Mouse (Mus musculus) forebrain, postnatal 0 days (tissue): ENCODE data around the gene Prss35. TPM values are rescaled to one million over a fixed set of nuclear protein-coding genes. Genes with fewer than 3 reads are reported as not detected.

Source experiments
- ATAC-seq: fragments of 200-750 bp; cut with Nextera tagmentation; 2 replicates; pipeline ENCODE4 v1.8.0; 2017; ENCODE audit warnings: mild to moderate bottlenecking, moderate library complexity
- DNase-seq: peaks from one replicate; pipeline ENCODE4 v3.0.0-alpha.2; 2015
- H3K27ac ChIP-seq: fragments of 300-500 bp; sonication (generic); 2 replicates; pipeline ENCODE4 v1.5.1; 2014; ENCODE audit warnings: low read depth, mild to moderate bottlenecking, antibody characterized with exemption, low read length, moderate library complexity, mixed read lengths
- H3K27me3 ChIP-seq: fragments of 300-500 bp; sonication (generic); 2 replicates; pipeline ENCODE4 v1.6.1; 2014; ENCODE audit warnings: mild to moderate bottlenecking, low read length, mixed read lengths; ENCODE audit not compliant: insufficient read depth
- H3K36me3 ChIP-seq: fragments of 300-500 bp; sonication (generic); 2 replicates; pipeline ENCODE4 v1.6.1; 2014; ENCODE audit warnings: mild to moderate bottlenecking, moderate library complexity; ENCODE audit not compliant: insufficient read depth
- H3K4me1 ChIP-seq: fragments of 300-500 bp; sonication (generic); 2 replicates; pipeline ENCODE4 v1.6.1; 2014; ENCODE audit warnings: antibody characterized with exemption; ENCODE audit not compliant: insufficient read depth
- H3K4me2 ChIP-seq: fragments of 300-500 bp; sonication (generic); 2 replicates; pipeline ENCODE4 v1.6.1; 2014; ENCODE audit warnings: low read depth, mild to moderate bottlenecking, moderate library complexity
- H3K4me3 ChIP-seq: fragments of 300-500 bp; sonication (generic); 2 replicates; pipeline ENCODE4 v1.5.1; 2014; ENCODE audit warnings: low read depth, low read length, mixed read lengths
- H3K9ac ChIP-seq: fragments of 300-500 bp; sonication (generic); 2 replicates; pipeline ENCODE4 v1.6.1; 2014; ENCODE audit warnings: mild to moderate bottlenecking
- H3K9me3 ChIP-seq: fragments of 300-500 bp; sonication (generic); 2 replicates; pipeline ENCODE4 v1.6.1; 2016; ENCODE audit warnings: low read length
- CTCF ChIP-seq: sonication (generic); IDR thresholded peaks from 2 replicates; pipeline ENCODE4 v1.5.1; 2016; ENCODE audit warnings: antibody characterized with exemption, control low read depth, low read depth
- WGBS: fragments of 180-500 bp; shearing (Covaris S2); extraction: QIAGEN DNeasy Blood & Tissue Kit; methylation state at CpG from one replicate; pipeline ENCODE4 v1.1.7; 2014; 5-methylcytosine and 5-hydroxymethylcytosine counted together
- polyA plus RNA-seq: library from polyadenylated mRNA; unstranded; fragments of >200 nt; fragmentation: Nextera tagmentation; extraction: Ambion mirVana; gene quantifications from 2 replicates; pipeline ENCODE4 v1.2.1, GENCODE M21; 2015
- total RNA-seq: library from RNA; depleted of rRNA; stranded (reverse); fragments of >200 nt; gene quantifications from 2 replicates; pipeline ENCODE4 v1.2.3, GENCODE M21; 2014

Prss35 gene
- total and polyA plus RNA-seq, 2 experiments from 2014 or later, result 2.8 to 3.9 TPM

- 43% methylated on average over 5 of the region's 5 CpGs for WGBS
- no peaks in the 10 kb centered on the region for H3K36me3 ChIP-seq
- no peak overlapping the region for H3K27ac ChIP-seq
- H3K4me3 ChIP-seq, result peak overlapping the region; percentile 38; the same call in 1 of the 2 replicates
- no peak for ATAC-seq
- H3K4me2 ChIP-seq, result peak overlapping the region; percentile 60; the same call in 1 of the 2 replicates
- no peak for TF ChIP-seq CTCF
- H3K4me1 ChIP-seq, result peaks cover 8% of the 10 kb centered on the region
- H3K9me3 ChIP-seq, result no peaks in the 10 kb centered on the region
- DNase-seq, result no peak
- no peaks in the 10 kb centered on the region; the same call in 1 of the 2 replicates for H3K27me3 ChIP-seq
- no peak overlapping the region for H3K9ac ChIP-seq
Observed at GRCm38 (mm10) chr9:86744041-86744440, 592 bp downstream of the Prss35 start.

DNA sequence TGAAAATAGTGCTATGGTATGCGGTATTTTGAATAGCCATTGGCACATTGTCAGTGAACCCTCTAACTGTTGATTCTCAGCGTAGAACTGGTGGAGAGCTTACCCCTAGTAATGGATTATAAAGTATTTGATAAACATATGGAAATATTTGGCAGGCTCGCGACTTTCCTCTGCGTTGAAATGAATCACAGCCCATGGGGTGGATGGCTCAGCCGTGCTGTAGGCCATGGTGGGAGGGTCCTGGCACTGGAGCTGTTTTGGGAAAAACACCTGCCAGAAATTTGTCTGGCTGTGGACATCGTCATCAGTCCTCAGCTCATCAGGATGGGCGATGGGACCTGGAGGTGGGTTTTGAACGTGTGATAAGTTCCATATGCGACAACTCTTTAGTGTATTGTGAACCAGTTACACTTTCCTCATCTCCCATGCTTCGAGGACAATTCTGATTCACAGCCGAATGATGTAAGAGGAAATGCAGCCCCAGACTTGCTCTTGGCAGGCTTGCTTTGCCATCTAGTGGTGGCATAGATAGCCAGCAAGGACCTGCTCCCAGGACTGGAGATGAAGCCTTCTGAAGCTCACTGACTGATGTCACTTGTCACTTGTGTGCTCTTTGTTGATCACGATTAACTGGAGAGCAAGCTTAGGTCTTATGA, 2.6 kb downstream of the Prss35 start:
- peak; percentile 99 for TF ChIP-seq CTCF
- Histone ChIP-seq H3K9ac (no peak overlapping the region), H3K36me3 (no peaks in the 10 kb centered on the region)

DNA sequence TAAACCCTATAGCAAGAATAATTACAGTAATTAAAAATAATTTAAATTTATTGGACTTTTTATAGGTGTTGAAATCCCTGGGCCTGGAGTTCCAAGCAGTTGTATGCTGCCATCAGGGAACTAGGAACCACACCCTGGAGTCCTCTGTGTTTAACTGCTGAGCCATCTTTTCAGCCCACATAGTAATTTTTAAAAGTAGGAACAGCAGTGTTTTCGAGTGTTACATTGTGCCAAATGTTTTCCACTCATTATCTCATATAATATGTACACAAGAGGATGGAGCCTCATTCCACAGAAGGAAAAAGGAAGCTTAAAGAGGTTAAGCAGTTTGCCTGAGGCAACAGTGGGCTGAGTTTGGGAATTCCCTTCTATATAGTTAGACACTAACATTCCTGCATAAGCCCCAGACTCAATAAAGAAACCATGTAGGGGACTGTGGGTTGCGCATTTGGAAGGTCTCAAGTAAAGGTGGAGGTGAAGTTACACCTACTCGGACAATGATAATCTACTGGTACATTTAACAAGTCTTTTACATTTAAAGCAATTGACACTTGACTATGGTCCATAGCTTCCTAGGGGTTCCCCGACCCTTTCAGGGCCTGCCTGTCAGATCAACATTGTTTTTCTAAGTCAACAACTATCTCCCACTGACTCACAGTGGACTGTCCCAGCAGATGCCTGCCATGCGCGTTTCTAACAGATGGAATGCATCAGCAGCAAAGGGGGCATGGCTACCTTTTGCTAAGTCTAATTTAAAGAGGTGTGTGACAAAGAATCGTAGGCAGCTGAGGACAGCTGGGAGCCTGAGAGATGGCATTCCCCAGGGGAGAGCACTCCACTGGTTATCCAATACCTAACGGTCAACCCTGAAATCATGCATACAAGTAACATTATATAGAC, 19.3 kb downstream of the Prss35 start:
- no peak for TF ChIP-seq CTCF
- Histone ChIP-seq H3K9me3 (no peaks in the 10 kb centered on the region), H3K27me3 (no peaks in the 10 kb centered on the region), H3K27ac (no peak overlapping the region), H3K4me1 (no peaks in the 10 kb centered on the region), H3K4me3 (no peak overlapping the region), H3K4me2 (no peak overlapping the region), H3K9ac (no peak overlapping the region), H3K36me3 (peaks cover 3% of the 10 kb centered on the region)
- 77% methylated on average over 8 of the region's 8 CpGs for WGBS
- ATAC-seq (0 out of 2 replicates have a peak, but pooled peaks have one; percentile 7), DNase-seq (no peak)

More for the DNA sequence above, 2.6 kb downstream of the Prss35 start:
- Histone ChIP-seq H3K9me3 (no peaks in the 10 kb centered on the region), H3K4me1 (peaks cover 8% of the 10 kb centered on the region), H3K27me3 (no peaks in the 10 kb centered on the region; the same call in 1 of the 2 replicates), H3K4me3 (no peak overlapping the region), H3K4me2 (no peak overlapping the region), H3K27ac (no peak overlapping the region)
- DNase-seq (peak; percentile 88), ATAC-seq (peak; percentile 94)
- WGBS, result 32% methylated on average over 13 of the region's 13 CpGs

GRCm38 (mm10) chr9:86764002-86764401, 20.6 kb downstream of the Prss35 start:
- Histone ChIP-seq H3K9me3 (no peaks in the 10 kb centered on the region), H3K4me1 (no peaks in the 10 kb centered on the region), H3K36me3 (peaks cover 6% of the 10 kb centered on the region), H3K4me2 (no peak overlapping the region), H3K27me3 (no peaks in the 10 kb centered on the region), H3K4me3 (no peak overlapping the region), H3K9ac (no peak overlapping the region), H3K27ac (no peak overlapping the region)
- no peak for TF ChIP-seq CTCF
- DNase-seq (no peak), ATAC-seq (peak; percentile 32; the same call in 1 of the 2 replicates)
- 68% methylated on average over 2 of the region's 2 CpGs for WGBS

DNA sequence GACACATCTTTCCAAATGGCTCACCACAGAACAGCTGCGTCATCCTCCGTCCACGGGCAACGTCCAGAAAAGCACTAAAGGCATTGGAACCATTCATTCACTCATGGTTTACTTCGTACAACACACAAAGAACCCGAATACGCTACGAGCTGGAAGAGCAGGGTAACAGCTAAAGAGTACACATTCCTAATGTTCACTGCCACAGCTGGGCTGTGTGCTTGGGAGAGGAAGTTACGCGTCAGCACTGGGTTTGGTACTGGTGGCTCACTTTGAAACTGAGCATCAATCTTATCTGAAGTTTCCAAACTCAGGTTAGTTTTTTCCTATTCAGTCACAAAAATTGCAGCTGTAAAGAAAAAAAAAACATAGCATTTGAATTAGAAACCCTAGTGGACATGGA, 23.5 kb downstream of the Prss35 start:
- H3K27ac ChIP-seq, result no peak overlapping the region
- no peak for TF ChIP-seq CTCF
- ATAC-seq (no peak), DNase-seq (no peak)
- H3K36me3 ChIP-seq, result peaks cover 10% of the 10 kb centered on the region
- H3K4me1 ChIP-seq, result no peaks in the 10 kb centered on the region
- no peak overlapping the region for H3K4me3 ChIP-seq
- H3K9me3 ChIP-seq, result no peaks in the 10 kb centered on the region
- no peaks in the 10 kb centered on the region for H3K27me3 ChIP-seq
- H3K9ac ChIP-seq, result no peak overlapping the region
- no peak overlapping the region for H3K4me2 ChIP-seq
- 81% methylated on average over 10 of the region's 10 CpGs for WGBS

- Histone ChIP-seq H3K27me3 (no peaks in the 10 kb centered on the region), H3K9ac (no peak overlapping the region), H3K9me3 (no peaks in the 10 kb centered on the region), H3K36me3 (peaks cover 48% of the 10 kb centered on the region), H3K4me3 (no peak overlapping the region), H3K27ac (no peak overlapping the region), H3K4me2 (no peak overlapping the region), H3K4me1 (no peaks in the 10 kb centered on the region)
- DNase-seq (no peak), ATAC-seq (no peak)
- TF ChIP-seq CTCF, result no peak
- WGBS, result 86% methylated on average over 3 of the region's 3 CpGs
Observed at GRCm38 (mm10) chr9:86772897-86773296, 29.4 kb downstream of the Prss35 start.

GRCm38 (mm10) chr9:86773996-86774395, 30.5 kb downstream of the Prss35 start:
- 85% methylated on average over 8 of the region's 8 CpGs for WGBS
- no peak for TF ChIP-seq CTCF
- Histone ChIP-seq H3K36me3 (peaks cover 55% of the 10 kb centered on the region), H3K4me1 (no peaks in the 10 kb centered on the region), H3K4me2 (no peak overlapping the region), H3K9ac (no peak overlapping the region), H3K27me3 (no peaks in the 10 kb centered on the region), H3K9me3 (no peaks in the 10 kb centered on the region), H3K4me3 (no peak overlapping the region), H3K27ac (no peak overlapping the region)
- DNase-seq, result no peak
- ATAC-seq, result no peak
